13 mouse cellular contexts compared by ENCODE assay signal in genomic region chr4:108310706-108311105, GRCm38 (mm10). TPM values are rescaled to one million over a fixed set of nuclear protein-coding genes. Genes with fewer than 3 reads are reported as not detected.
DNase-seq lines count a peak whose midpoint lies in the region; ATAC-seq lines count a peak whose summit lies in the region.
"Had no signal": no experiment of that assay in that cellular context is flagged by ENCODE, and none has a peak within 500 bp of the region (broad histone marks: within the 10 kb centered on the region; RNA-seq: fewer than 3 reads in every experiment).

No protein-coding gene starts in this region.

- ATAC-seq in inflammation-experienced regulatory T-cells, adult 6 months, result peak; percentile 80
- ATAC-seq in cerebellum, adult (ENCODE audit: insufficient number of reproducible peaks, low FRiP score, low TSS enrichment), result no peak
- ATAC-seq in frontal cortex, adult (ENCODE audit: low TSS enrichment), result no peak

- DNase-seq in spleen, adult 12 weeks (ENCODE audit: low spot score), result peak; percentile 45
- no peak for DNase-seq in spleen, postnatal 14 days (ENCODE audit: low spot score in 2 of 2)
- peak; percentile 23 to 50 for DNase-seq in spleen, postnatal 10 days (ENCODE audit: low spot score in 2 of 2)
- DNase-seq in adrenal gland, postnatal 14 days, result no peak
- DNase-seq in left cerebral cortex, adult 18-20 months (ENCODE audit: low spot score in 2 of 2), result no peak
- DNase-seq: adrenal gland, adult 2 months; cerebellum, adult 18-20 months; heart, adult 18-20 months; lung, embryonic 14.5 days; lung, postnatal 4 days had no signal

RNA-seq across cellular contexts. Expression of gene Zyg11b, which starts 9.8 kb away (rescaled TPM):
- 10 to 100 TPM in 2 of 3 experiments, 1 to 10 TPM in 1; 7.5 to 14.1 (median 12.2) TPM for polyA plus RNA-seq in inflammation-experienced regulatory T-cells, adult 6 months (2017; shearing (Covaris generic))
- 32.6 and 34.2 TPM in 2 replicates for total RNA-seq in adrenal gland, postnatal 14 days (2021)
- 10 to 100 TPM; 92.2 to 94.5 TPM for total RNA-seq in left cerebral cortex, adult 18-20 months (2021)

RNA-seq across cellular contexts. Expression of gene Coa7, which starts 17.2 kb away (rescaled TPM):
- polyA plus RNA-seq in inflammation-experienced regulatory T-cells, adult 6 months (2017; shearing (Covaris generic)), result 10 to 100 TPM; 16.1 to 26.8 (median 22.9) TPM
- 60.8 and 61.3 TPM in 2 replicates for total RNA-seq in adrenal gland, postnatal 14 days (2021)
- total RNA-seq in left cerebral cortex, adult 18-20 months (2021), result 10 to 100 TPM; 27.7 to 30.7 TPM

Comparison
In these comparisons a context has a peak if more than half of its experiments do, and no peak if none do; other contexts are left out.
1. DNase-seq: peak in spleen, adult 12 weeks (single experiment) and spleen, postnatal 10 days (2 of 2); none in spleen, postnatal 14 days (0 of 2), adrenal gland, postnatal 14 days (single experiment) and left cerebral cortex, adult 18-20 months (0 of 2).